Mouse (Mus musculus): Measurements from ENCODE around the gene Rdh12. TPM values are rescaled to one million over a fixed set of nuclear protein-coding genes. Genes with fewer than 3 reads are reported as not detected.

The Rdh12 gene
- polyA plus RNA-seq, 1 experiment: 2.6 TPM

- Histone ChIP-seq H3K4me3 (replicated peaks; ENCODE audit: insufficient read depth, low read depth, low read length) (no peak overlapping the region), H3K27ac (ENCODE audit: insufficient read depth, low read length) (no peak overlapping the region), H3K4me1 (ENCODE audit: control insufficient read depth, insufficient read depth, low read length) (no peaks in the 10 kb centered on the region), H3K27me3 (ENCODE audit: control insufficient read depth, insufficient read depth, low read length) (no peaks in the 10 kb centered on the region)
- no peak for DNase-seq
- TF ChIP-seq POLR2A (IDR thresholded peaks at IDR 0.05; ENCODE audit: borderline replicate concordance, insufficient read depth, low read length) (no peak), CTCF (IDR thresholded peaks at IDR 0.05; ENCODE audit: borderline replicate concordance, insufficient read depth, low read depth, low read length) (no peak)
- WGBS: 84% methylated on average over 8 of the region's 8 CpGs
These were observed 2.7 kb downstream of the Rdh12 start for GRCm38 (mm10) chr12:79211447-79211846.

GRCm38 (mm10) chr12:79217511-79217910 lies 8.8 kb downstream of the Rdh12 start:
- no peak for DNase-seq
- no peak overlapping the region for H3K27ac ChIP-seq (ENCODE audit: insufficient read depth, low read length)
- TF ChIP-seq CTCF (IDR thresholded peaks at IDR 0.05; ENCODE audit: borderline replicate concordance, insufficient read depth, low read depth, low read length) (no peak), POLR2A (IDR thresholded peaks at IDR 0.05; ENCODE audit: borderline replicate concordance, insufficient read depth, low read length) (no peak)
- no peak overlapping the region for H3K4me3 ChIP-seq (replicated peaks; ENCODE audit: insufficient read depth, low read depth, low read length)
- H3K4me1 ChIP-seq (ENCODE audit: control insufficient read depth, insufficient read depth, low read length): no peaks in the 10 kb centered on the region
- no peaks in the 10 kb centered on the region for H3K27me3 ChIP-seq (ENCODE audit: control insufficient read depth, insufficient read depth, low read length)
- WGBS: 75% methylated on average over 5 of the region's 5 CpGs

GRCm38 (mm10) chr12:79235485-79236080 lies 26.9 kb downstream of the Rdh12 start:
- no peak for DNase-seq
- no peak overlapping the region for H3K27ac ChIP-seq (ENCODE audit: insufficient read depth, low read length)
- no peaks in the 10 kb centered on the region for H3K27me3 ChIP-seq (ENCODE audit: control insufficient read depth, insufficient read depth, low read length)
- TF ChIP-seq POLR2A (IDR thresholded peaks at IDR 0.05; ENCODE audit: borderline replicate concordance, insufficient read depth, low read length) (no peak), CTCF (IDR thresholded peaks at IDR 0.05; ENCODE audit: borderline replicate concordance, insufficient read depth, low read depth, low read length) (no peak)
- WGBS: 71% methylated on average over 11 of the region's 11 CpGs
- no peaks in the 10 kb centered on the region; the same call in 1 of the 2 replicates for H3K4me1 ChIP-seq (ENCODE audit: control insufficient read depth, insufficient read depth, low read length)
- no peak overlapping the region for H3K4me3 ChIP-seq (replicated peaks; ENCODE audit: insufficient read depth, low read depth, low read length)

- no peak overlapping the region for H3K4me3 ChIP-seq (replicated peaks; ENCODE audit: insufficient read depth, low read depth, low read length)
- 86% methylated on average over 2 of the region's 2 CpGs for WGBS
- no peaks in the 10 kb centered on the region for H3K27me3 ChIP-seq (ENCODE audit: control insufficient read depth, insufficient read depth, low read length)
- no peak overlapping the region for H3K27ac ChIP-seq (ENCODE audit: insufficient read depth, low read length)
- DNase-seq: no peak
- no peak for TF ChIP-seq POLR2A (IDR thresholded peaks at IDR 0.05; ENCODE audit: borderline replicate concordance, insufficient read depth, low read length)
- TF ChIP-seq CTCF (IDR thresholded peaks at IDR 0.05; ENCODE audit: borderline replicate concordance, insufficient read depth, low read depth, low read length): no peak
- no peaks in the 10 kb centered on the region for H3K4me1 ChIP-seq (ENCODE audit: control insufficient read depth, insufficient read depth, low read length)
These were observed 33.3 kb downstream of the Rdh12 start for GRCm38 (mm10) chr12:79241985-79242384.

GRCm38 (mm10) chr12:79242921-79243320 lies 34.2 kb downstream of the Rdh12 start:
- WGBS: 94% methylated on average over 6 of the region's 6 CpGs
- no peak overlapping the region for H3K27ac ChIP-seq (ENCODE audit: insufficient read depth, low read length)
- H3K4me1 ChIP-seq (ENCODE audit: control insufficient read depth, insufficient read depth, low read length): no peaks in the 10 kb centered on the region
- H3K27me3 ChIP-seq (ENCODE audit: control insufficient read depth, insufficient read depth, low read length): no peaks in the 10 kb centered on the region
- TF ChIP-seq POLR2A (IDR thresholded peaks at IDR 0.05; ENCODE audit: borderline replicate concordance, insufficient read depth, low read length) (no peak), CTCF (IDR thresholded peaks at IDR 0.05; ENCODE audit: borderline replicate concordance, insufficient read depth, low read depth, low read length) (no peak)
- no peak for DNase-seq
- H3K4me3 ChIP-seq (replicated peaks; ENCODE audit: insufficient read depth, low read depth, low read length): no peak overlapping the region

- Histone ChIP-seq H3K4me1 (ENCODE audit: control insufficient read depth, insufficient read depth, low read length) (no peaks in the 10 kb centered on the region), H3K27ac (ENCODE audit: insufficient read depth, low read length) (no peak overlapping the region), H3K4me3 (replicated peaks; ENCODE audit: insufficient read depth, low read depth, low read length) (no peak overlapping the region), H3K27me3 (ENCODE audit: control insufficient read depth, insufficient read depth, low read length) (no peaks in the 10 kb centered on the region)
- 88% methylated on average over 3 of the region's 3 CpGs for WGBS
- TF ChIP-seq POLR2A (IDR thresholded peaks at IDR 0.05; ENCODE audit: borderline replicate concordance, insufficient read depth, low read length) (no peak), CTCF (IDR thresholded peaks at IDR 0.05; ENCODE audit: borderline replicate concordance, insufficient read depth, low read depth, low read length) (no peak)
- no peak for DNase-seq
These were observed 39.4 kb downstream of the Rdh12 start for GRCm38 (mm10) chr12:79248110-79248509.

GRCm38 (mm10) chr12:79253294-79254053 lies 44.8 kb downstream of the Rdh12 start:
- H3K27ac ChIP-seq (ENCODE audit: insufficient read depth, low read length): no peak overlapping the region
- DNase-seq: no peak
- H3K27me3 ChIP-seq (ENCODE audit: control insufficient read depth, insufficient read depth, low read length): no peaks in the 10 kb centered on the region
- no peaks in the 10 kb centered on the region for H3K4me1 ChIP-seq (ENCODE audit: control insufficient read depth, insufficient read depth, low read length)
- H3K4me3 ChIP-seq (replicated peaks; ENCODE audit: insufficient read depth, low read depth, low read length): no peak overlapping the region
- no peak for TF ChIP-seq CTCF (IDR thresholded peaks at IDR 0.05; ENCODE audit: borderline replicate concordance, insufficient read depth, low read depth, low read length)
- 93% methylated on average over 9 of the region's 9 CpGs for whole genome bisulfite sequencing

GRCm38 (mm10) chr12:79254975-79255374 lies 46.3 kb downstream of the Rdh12 start:
- TF ChIP-seq POLR2A (IDR thresholded peaks at IDR 0.05; ENCODE audit: borderline replicate concordance, insufficient read depth, low read length) (no peak), CTCF (IDR thresholded peaks at IDR 0.05; ENCODE audit: borderline replicate concordance, insufficient read depth, low read depth, low read length) (no peak)
- Histone ChIP-seq H3K27ac (ENCODE audit: insufficient read depth, low read length) (no peak overlapping the region), H3K4me3 (replicated peaks; ENCODE audit: insufficient read depth, low read depth, low read length) (no peak overlapping the region), H3K27me3 (ENCODE audit: control insufficient read depth, insufficient read depth, low read length) (no peaks in the 10 kb centered on the region), H3K4me1 (ENCODE audit: control insufficient read depth, insufficient read depth, low read length) (no peaks in the 10 kb centered on the region)
- DNase-seq: no peak
- 93% methylated on average over 10 of the region's 10 CpGs for WGBS

Data from cerebellum, adult 2 months (tissue).